8 mouse cellular contexts compared by ENCODE assay signal in the genomic region with DNA sequence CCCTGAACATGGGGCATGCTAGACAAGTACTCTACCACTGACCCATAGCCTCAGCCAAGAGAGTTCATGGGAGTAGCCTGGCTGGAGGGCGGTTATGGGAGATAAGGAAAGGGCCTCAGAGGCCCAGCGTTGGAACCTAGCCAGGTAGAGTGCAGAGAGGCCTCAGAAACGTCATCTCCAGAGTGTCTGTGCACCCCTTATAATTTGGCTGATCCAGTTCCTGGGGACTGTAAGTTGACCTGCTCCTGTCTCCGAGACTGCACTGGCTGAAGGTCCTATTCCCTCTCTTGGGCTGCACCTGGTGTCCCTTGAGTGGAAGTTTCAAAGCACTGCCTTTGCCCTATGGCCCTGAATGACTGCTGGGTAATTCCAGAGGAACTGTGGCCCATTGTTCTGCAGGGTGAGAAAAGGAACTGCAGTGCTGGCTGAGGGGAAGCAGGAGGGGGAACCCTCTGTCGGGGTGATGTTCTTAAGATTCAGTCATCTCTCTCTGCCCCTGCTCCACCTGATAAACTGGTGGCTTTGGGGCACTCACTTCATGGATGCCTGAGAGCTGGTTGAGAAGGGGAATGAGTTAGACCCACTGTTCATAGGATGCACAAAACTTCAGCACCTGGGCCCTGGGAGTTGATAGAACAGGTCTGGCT. TPM values are rescaled to one million over a fixed set of nuclear protein-coding genes. Genes with fewer than 3 reads are reported as not detected.
DNase-seq lines count a peak whose midpoint lies in the region; ATAC-seq and TF ChIP-seq lines count a peak whose summit lies in the region.

No protein-coding gene starts in this region.

- H3K27ac ChIP-seq in hindbrain, embryonic 11.5 days (ENCODE audit: low read depth, low read length): no peak overlapping the region
- H3K27ac ChIP-seq in hindbrain, postnatal 0 days: no peak overlapping the region
- H3K27ac ChIP-seq in kidney, adult 2 months (ENCODE audit: insufficient read depth, low read depth, low read length): 0 out of 2 replicates have a peak overlapping the region, but pooled peaks have one; percentile 8
- H3K27ac ChIP-seq in stomach, embryonic 16.5 days (ENCODE audit: low read length): peak overlapping the region; percentile 72

- H3K27me3 ChIP-seq in hindbrain, embryonic 11.5 days (ENCODE audit: control insufficient read depth, insufficient read depth, low read length): no peaks in the 10 kb centered on the region
- no peaks in the 10 kb centered on the region for H3K27me3 ChIP-seq in hindbrain, postnatal 0 days (ENCODE audit: insufficient read depth, low read length)
- H3K27me3 ChIP-seq in kidney, adult 2 months (replicated peaks; ENCODE audit: control insufficient read depth, insufficient read depth, low read length): no peaks in the 10 kb centered on the region
- H3K27me3 ChIP-seq in stomach, embryonic 16.5 days (ENCODE audit: control insufficient read depth, insufficient read depth, low read length): no peaks in the 10 kb centered on the region

- no peak overlapping the region for H3K4me2 ChIP-seq in hindbrain, embryonic 11.5 days (replicated peaks; ENCODE audit: low read depth, low read length)
- H3K4me2 ChIP-seq in hindbrain, postnatal 0 days (ENCODE audit: low read depth, low read length): no peak overlapping the region
- H3K4me2 ChIP-seq in stomach, embryonic 16.5 days (ENCODE audit: low read depth, low read length): no peak overlapping the region

- no peak for TF ChIP-seq CTCF in hindbrain, postnatal 0 days (IDR thresholded peaks at IDR 0.05; ENCODE audit: low read depth)
- no peak for TF ChIP-seq CTCF in kidney, adult 2 months (conservative IDR thresholded peaks at IDR 0.05; ENCODE audit: insufficient read depth, insufficient read length, low read depth, low read length)
- no peak for TF ChIP-seq CTCF in lung, adult 2 months (IDR thresholded peaks at IDR 0.05; ENCODE audit: insufficient read depth, low read length)

- 0 out of 2 replicates have a peak overlapping the region, but pooled peaks have one; percentile 11 for H3K9ac ChIP-seq in hindbrain, embryonic 11.5 days (ENCODE audit: low read depth, low read length)
- H3K9ac ChIP-seq in hindbrain, postnatal 0 days (replicated peaks; ENCODE audit: low read length): no peak overlapping the region
- H3K9ac ChIP-seq in stomach, embryonic 16.5 days (ENCODE audit: low read length): no peak overlapping the region

- no peaks in the 10 kb centered on the region for H3K36me3 ChIP-seq in hindbrain, embryonic 11.5 days (ENCODE audit: control insufficient read depth, insufficient read depth, low read length)
- no peaks in the 10 kb centered on the region for H3K36me3 ChIP-seq in hindbrain, postnatal 0 days (ENCODE audit: insufficient read depth, low read length)
- H3K36me3 ChIP-seq in kidney, adult 2 months (ENCODE audit: control insufficient read depth, insufficient read depth, low read length): no peaks in the 10 kb centered on the region
- no peaks in the 10 kb centered on the region for H3K36me3 ChIP-seq in stomach, embryonic 16.5 days (ENCODE audit: control insufficient read depth, insufficient read depth, low read length)

- WGBS in hindbrain, embryonic 11.5 days: 42% methylated on average over 5 of the region's 5 CpGs
- WGBS in hindbrain, postnatal 0 days: 46% methylated on average over 5 of the region's 5 CpGs
- 37% methylated on average over 5 of the region's 5 CpGs for WGBS in kidney, adult 2 months
- WGBS in lung, adult 2 months: 24% methylated on average over 5 of the region's 5 CpGs
- 34% methylated on average over 5 of the region's 5 CpGs for WGBS in stomach, embryonic 16.5 days

- H3K9me3 ChIP-seq in hindbrain, embryonic 11.5 days (ENCODE audit: control insufficient read depth, low read length): no peaks in the 10 kb centered on the region
- H3K9me3 ChIP-seq in hindbrain, postnatal 0 days (ENCODE audit: low read length): no peaks in the 10 kb centered on the region
- H3K9me3 ChIP-seq in stomach, embryonic 16.5 days (replicated peaks; ENCODE audit: control insufficient read depth, low read length): no peaks in the 10 kb centered on the region

- 0 out of 2 replicates have a peak, but pooled peaks cover 2% of the 10 kb centered on the region for H3K4me1 ChIP-seq in hindbrain, embryonic 11.5 days (replicated peaks; ENCODE audit: control insufficient read depth, insufficient read depth, low read length)
- H3K4me1 ChIP-seq in hindbrain, postnatal 0 days (ENCODE audit: insufficient read depth, low read length): no peaks in the 10 kb centered on the region; the same call in 1 of the 2 replicates
- peaks cover 13% of the 10 kb centered on the region for H3K4me1 ChIP-seq in kidney, adult 2 months (ENCODE audit: control insufficient read depth, insufficient read depth, low read length)
- H3K4me1 ChIP-seq in lung, adult 2 months (ENCODE audit: control insufficient read depth, insufficient read depth, low read length): peaks cover 23% of the 10 kb centered on the region
- H3K4me1 ChIP-seq in stomach, embryonic 16.5 days (ENCODE audit: control insufficient read depth, insufficient read depth, low read length): peaks cover 27% of the 10 kb centered on the region; the same call in 1 of the 2 replicates

- intact Hi-C loops in left cerebral cortex, postnatal 25 days (cut with DNase I): no loop called here

- ATAC-seq in hindbrain, embryonic 11.5 days (ENCODE audit: low FRiP score): no peak
- ATAC-seq in hindbrain, postnatal 0 days: no peak
- ATAC-seq in erythroid progenitor cell, adult 5-6 weeks (replicated peaks; ENCODE audit: low FRiP score, poor library complexity, severe bottlenecking): peak; percentile 95
- ATAC-seq in stomach, embryonic 16.5 days (ENCODE audit: insufficient read depth, low FRiP score): peak; percentile 75

- TF ChIP-seq POLR2A in kidney, adult 2 months (IDR thresholded peaks at IDR 0.05; ENCODE audit: low read depth, low read length): no peak
- no peak for TF ChIP-seq POLR2A in lung, adult 2 months (IDR thresholded peaks at IDR 0.05; ENCODE audit: borderline replicate concordance, extremely low read depth, low read depth, low read length)

- DNase-seq in hindbrain, embryonic 11.5 days (ENCODE audit: low spot score): peak; percentile 19
- DNase-seq in hindbrain, postnatal 0 days (ENCODE audit: low spot score): no peak
- peak; percentile 60 for DNase-seq in kidney, adult 2 months
- DNase-seq in lung, adult 2 months: peak; percentile 34
- no peak for DNase-seq in right cerebral cortex, adult 2 months (ENCODE audit: low spot score in 2 of 2)
- DNase-seq in left cerebral cortex, postnatal 25 days (ENCODE audit: low spot score in 2 of 2): no peak

- no peak overlapping the region for H3K4me3 ChIP-seq in hindbrain, embryonic 11.5 days (ENCODE audit: low read depth, low read length)
- H3K4me3 ChIP-seq in hindbrain, postnatal 0 days (ENCODE audit: low read length): no peak overlapping the region
- no peak overlapping the region for H3K4me3 ChIP-seq in kidney, adult 2 months (ENCODE audit: insufficient read depth, low read depth, low read length)
- H3K4me3 ChIP-seq in lung, adult 2 months (replicated peaks; ENCODE audit: extremely low read depth, low read depth, low read length): no peak overlapping the region
- no peak overlapping the region for H3K4me3 ChIP-seq in stomach, embryonic 16.5 days (replicated peaks; ENCODE audit: low read length)

RNA-seq across cellular contexts. Expression of gene Dapk2, which starts 55.5 kb away (rescaled TPM):
- polyA plus RNA-seq in hindbrain, embryonic 11.5 days (2014; fragmentation: Nextera tagmentation; extraction: Ambion mirVana): 2.7 and 4.4 TPM in 2 replicates
- 0.21 TPM in 1 of 2 replicates, not detected in the other for total RNA-seq in hindbrain, postnatal 0 days (2014; rRNA removed)
- 0.55 and 0.58 TPM in 2 replicates for polyA plus RNA-seq in hindbrain, postnatal 0 days (2015; fragmentation: Nextera tagmentation; extraction: Ambion mirVana)
- total RNA-seq in erythroid progenitor cell, adult 5-6 weeks (2015; ENCODE audit: low replicate concordance): 19.8 and 31.0 TPM in 2 replicates
- total RNA-seq in erythroid progenitor cell, adult 5-6 weeks (2017; ENCODE audit: low replicate concordance): 25.5 and 51.6 TPM in 2 replicates
- polyA plus RNA-seq in kidney, adult 2 months (2012; rRNA removed): 10.8 and 11.8 TPM in 2 replicates
- 26.7 and 32.8 TPM in 2 replicates for polyA plus RNA-seq in lung, adult 2 months (2012; rRNA removed)
- 7.6 and 10.2 TPM in 2 replicates for polyA plus RNA-seq in stomach, embryonic 16.5 days (2015; fragmentation: Nextera tagmentation; extraction: Ambion mirVana)
- 1 to 10 TPM; 2.8 to 3.1 TPM for total RNA-seq in left cerebral cortex, postnatal 25 days (2021)

Comparison
In these comparisons a context has a peak if more than half of its experiments do, and no peak if none do; other contexts are left out.
1. DNase-seq: peak in hindbrain, embryonic 11.5 days (single experiment), kidney, adult 2 months (single experiment) and lung, adult 2 months (single experiment); none in hindbrain, postnatal 0 days (single experiment), right cerebral cortex, adult 2 months (0 of 2) and left cerebral cortex, postnatal 25 days (0 of 2).
2. ATAC-seq: peak in erythroid progenitor cell, adult 5-6 weeks (single experiment) and stomach, embryonic 16.5 days (single experiment); none in hindbrain, embryonic 11.5 days (single experiment) and hindbrain, postnatal 0 days (single experiment).
3. H3K27ac ChIP-seq: peak in kidney, adult 2 months (single experiment) and stomach, embryonic 16.5 days (single experiment); none in hindbrain, embryonic 11.5 days (single experiment) and hindbrain, postnatal 0 days (single experiment).